Mouse (Mus musculus): ENCODE results near the gene Dnajc3.

DNA sequence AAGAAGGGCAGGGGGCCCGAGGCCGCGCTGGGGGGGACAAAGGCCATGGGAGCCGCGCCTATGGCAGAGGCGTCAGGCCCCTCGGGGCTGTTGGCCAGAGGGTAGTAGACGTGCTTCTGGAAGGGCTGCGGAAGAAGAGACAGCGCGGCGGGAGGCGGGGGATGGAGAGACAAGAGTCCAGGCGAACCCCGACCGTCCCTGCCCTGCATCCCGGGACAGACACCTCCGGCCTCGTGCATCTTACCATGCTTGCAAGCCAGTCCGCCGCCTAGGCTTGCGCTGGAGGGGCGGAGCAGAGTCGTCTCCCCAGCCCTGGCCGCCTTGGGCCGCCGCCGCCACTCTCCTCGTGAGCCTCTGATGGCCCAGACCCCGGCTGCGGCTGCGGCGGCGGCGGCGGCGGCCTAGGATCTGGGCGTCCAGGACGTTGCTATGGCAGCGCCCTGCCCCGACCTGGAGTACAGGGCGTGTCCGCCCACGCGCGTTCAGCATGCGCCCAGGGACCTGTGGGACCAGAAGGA, 15.1 kb upstream of the Dnajc3 start:
- no peak for TF ChIP-seq CTCF (conservative IDR thresholded peaks at IDR 0.05 in 1 of 2, IDR thresholded peaks at IDR 0.05 in 1 of 2; ENCODE audit: low read depth in 2 of 2, low read length in 2 of 2)
- no peak for TF ChIP-seq CHD1 (IDR thresholded peaks at IDR 0.05; ENCODE audit: low read depth, low read length)
- no peak for TF ChIP-seq UBTF (IDR thresholded peaks at IDR 0.05; ENCODE audit: low read depth, low read length)
- no peak for TF ChIP-seq HCFC1 (IDR thresholded peaks at IDR 0.05; ENCODE audit: low read depth, low read length)
- TF ChIP-seq MAZ (IDR thresholded peaks at IDR 0.05; ENCODE audit: low read depth, low read length) = no peak
- TF ChIP-seq EP300 (IDR thresholded peaks at IDR 0.05; ENCODE audit: low read length) = no peak
